Mouse (Mus musculus): ENCODE measurements around the gene Mtx2. TPM values are rescaled to one million over a fixed set of nuclear protein-coding genes. Genes with fewer than 3 reads are reported as not detected.

Gene Mtx2
- total RNA-seq (2022), result 10 to 100 TPM; 37.7 to 46.0 (median 41.5) TPM

GRCm38 (mm10) chr2:74825730-74826430 is at the start of gene Mtx2:
TSS of gene Mtx2 (plus strand) at chr2:74825803.
- peak; percentile 56 to 66 for DNase-seq (ENCODE audit: low spot score in 2 of 2)

- no peak for DNase-seq (ENCODE audit: low spot score in 2 of 2)
Observed at GRCm38 (mm10) chr2:74777536-74778275, 47.9 kb upstream of the Mtx2 start.

GRCm38 (mm10) chr2:74781386-74781785 is 44.2 kb upstream of the Mtx2 start:
- no peak for DNase-seq (ENCODE audit: low spot score in 2 of 2)

GRCm38 (mm10) chr2:74795531-74795930 is 30.1 kb upstream of the Mtx2 start:
- no peak for DNase-seq (ENCODE audit: low spot score in 2 of 2)

- DNase-seq (ENCODE audit: low spot score in 2 of 2), result no peak
Observed at GRCm38 (mm10) chr2:74808431-74808830, 17.2 kb upstream of the Mtx2 start.

- no peak for DNase-seq (ENCODE audit: low spot score in 2 of 2)
Observed at GRCm38 (mm10) chr2:74822654-74823053, 2.9 kb upstream of the Mtx2 start.

- DNase-seq (ENCODE audit: low spot score in 2 of 2), result no peak
Observed at GRCm38 (mm10) chr2:74825371-74825729, 253 bp upstream of the Mtx2 start.

GRCm38 (mm10) chr2:74846992-74847391 is 21.4 kb downstream of the Mtx2 start:
- no peak for DNase-seq (ENCODE audit: low spot score in 2 of 2)

- no peak for DNase-seq (ENCODE audit: low spot score in 2 of 2)
Observed at GRCm38 (mm10) chr2:74847516-74847915, 21.9 kb downstream of the Mtx2 start.

- no peak for DNase-seq (ENCODE audit: low spot score in 2 of 2)
Observed at GRCm38 (mm10) chr2:74850036-74850435, 24.4 kb downstream of the Mtx2 start.

- no peak for DNase-seq (ENCODE audit: low spot score in 2 of 2)
Observed at GRCm38 (mm10) chr2:74862070-74862476, 36.5 kb downstream of the Mtx2 start.

GRCm38 (mm10) chr2:74865414-74865813 is 39.8 kb downstream of the Mtx2 start:
- DNase-seq (ENCODE audit: low spot score in 2 of 2), result no peak

GRCm38 (mm10) chr2:74874043-74874442 is 48.4 kb downstream of the Mtx2 start:
- DNase-seq (ENCODE audit: low spot score in 2 of 2), result no peak

GRCm38 (mm10) chr2:74884357-74884756 is 58.8 kb downstream of the Mtx2 start:
- no peak for DNase-seq (ENCODE audit: low spot score in 2 of 2)

- no peak for DNase-seq (ENCODE audit: low spot score in 2 of 2)
Observed at GRCm38 (mm10) chr2:74891868-74892267, 66.3 kb downstream of the Mtx2 start.

- no peak for DNase-seq (ENCODE audit: low spot score in 2 of 2)
Observed at GRCm38 (mm10) chr2:74892881-74893615, 67.4 kb downstream of the Mtx2 start.

- no peak for DNase-seq (ENCODE audit: low spot score in 2 of 2)
Observed at GRCm38 (mm10) chr2:74894061-74894460, 68.5 kb downstream of the Mtx2 start.

- DNase-seq (ENCODE audit: low spot score in 2 of 2), result no peak
Observed at GRCm38 (mm10) chr2:74899973-74900372, 74.4 kb downstream of the Mtx2 start.

- DNase-seq (ENCODE audit: low spot score in 2 of 2), result no peak
Observed at GRCm38 (mm10) chr2:74901764-74902295, 76.2 kb downstream of the Mtx2 start.

- no peak for DNase-seq (ENCODE audit: low spot score in 2 of 2)
Observed at GRCm38 (mm10) chr2:74907368-74908291, 82.0 kb downstream of the Mtx2 start.

GRCm38 (mm10) chr2:74912031-74912430 is 86.4 kb downstream of the Mtx2 start:
- DNase-seq (ENCODE audit: low spot score in 2 of 2), result no peak
